Mouse (Mus musculus) limb, embryonic 15.5 days (tissue): ENCODE data around the gene Fbxo34. TPM values are rescaled to one million over a fixed set of nuclear protein-coding genes. Genes with fewer than 3 reads are reported as not detected.
"Not testable (repeated sequence)": the region's sequence is repeated elsewhere in the genome, so short reads cannot be mapped to it uniquely, and the experiment has no call there.

Experiments used
- ATAC-seq: fragments of 200-750 bp; cut with Nextera tagmentation; 2 replicates; pipeline ENCODE4 v1.8.0; 2017; ENCODE audit warnings: low read depth, moderate TSS enrichment; ENCODE audit not compliant: insufficient number of reproducible peaks, low FRiP score, low TSS enrichment
- H3K27ac ChIP-seq: fragments of 300-500 bp; sonication (generic); 2 replicates; pipeline ENCODE4 v1.5.1; 2015; ENCODE audit warnings: moderate library complexity, mild to moderate bottlenecking, inconsistent platforms
- H3K27me3 ChIP-seq: fragments of 300-500 bp; sonication (generic); 2 replicates; pipeline ENCODE4 v1.6.1; 2015; ENCODE audit warnings: inconsistent platforms
- H3K36me3 ChIP-seq: fragments of 300-500 bp; sonication (generic); 2 replicates; pipeline ENCODE4 v1.6.1; 2015; ENCODE audit warnings: inconsistent platforms
- H3K4me1 ChIP-seq: fragments of 300-500 bp; sonication (generic); 2 replicates; pipeline ENCODE4 v1.6.1; 2015; ENCODE audit warnings: inconsistent platforms
- H3K4me2 ChIP-seq: fragments of 300-500 bp; sonication (generic); 2 replicates; pipeline ENCODE4 v1.6.1; 2015; ENCODE audit warnings: mild to moderate bottlenecking, inconsistent platforms
- H3K4me3 ChIP-seq: fragments of 300-500 bp; sonication (generic); 2 replicates; pipeline ENCODE4 v1.5.1; 2015; ENCODE audit warnings: mild to moderate bottlenecking, inconsistent platforms
- H3K9ac ChIP-seq: fragments of 300-500 bp; sonication (generic); 2 replicates; pipeline ENCODE4 v1.6.1; 2015; ENCODE audit warnings: inconsistent platforms
- H3K9me3 ChIP-seq: fragments of 300-500 bp; sonication (generic); 2 replicates; pipeline ENCODE4 v1.6.1; 2016; ENCODE audit warnings: inconsistent platforms
- WGBS: fragments of 180-500 bp; shearing (Covaris S2); methylation state at CpG from one replicate; pipeline ENCODE4 v1.1.7; 2015; 5-methylcytosine and 5-hydroxymethylcytosine counted together
- polyA plus RNA-seq: library from polyadenylated mRNA; unstranded; fragments of >200 nt; fragmentation: Nextera tagmentation; extraction: Ambion mirVana; gene quantifications from 2 replicates; pipeline ENCODE4 v1.2.1, GENCODE M21; 2015

Gene Fbxo34
- polyA plus RNA-seq, 1 experiment from 2014 or later: 24.2 TPM

- Histone ChIP-seq H3K36me3 (peaks cover 69% of the 10 kb centered on the region), H3K27me3 (no peaks in the 10 kb centered on the region), H3K4me3 (no peak overlapping the region), H3K9ac (no peak overlapping the region), H3K27ac (no peak overlapping the region), H3K9me3 (no peaks in the 10 kb centered on the region; the same call in 1 of the 2 replicates), H3K4me2 (no peak overlapping the region), H3K4me1 (no peaks in the 10 kb centered on the region)
- no peak for ATAC-seq
- 89% methylated on average over 3 of the region's 3 CpGs for WGBS
These were observed 92.1 kb downstream of the Fbxo34 start for GRCm38 (mm10) chr14:47542283-47542682.

- H3K9ac ChIP-seq: no peak overlapping the region
- WGBS: 91% methylated on average over 5 of the region's 5 CpGs
- no peaks in the 10 kb centered on the region for H3K4me1 ChIP-seq
- no peaks in the 10 kb centered on the region for H3K27me3 ChIP-seq
- no peak for ATAC-seq
- H3K9me3 ChIP-seq: no peaks in the 10 kb centered on the region; the same call in 1 of the 2 replicates
- H3K36me3 ChIP-seq: peaks cover 85% of the 10 kb centered on the region
- H3K4me2 ChIP-seq: no peak overlapping the region
- H3K4me3 ChIP-seq: no peak overlapping the region
- H3K27ac ChIP-seq: no peak overlapping the region
These were observed 94.1 kb downstream of the Fbxo34 start for GRCm38 (mm10) chr14:47544286-47544685.

- no peak for ATAC-seq
- H3K9ac ChIP-seq: no peak overlapping the region
- WGBS: 90% methylated on average over 4 of the region's 4 CpGs
- no peak overlapping the region for H3K4me3 ChIP-seq
- H3K36me3 ChIP-seq: peaks cover 88% of the 10 kb centered on the region
- H3K4me2 ChIP-seq: no peak overlapping the region
- H3K9me3 ChIP-seq: no peaks in the 10 kb centered on the region; the same call in 1 of the 2 replicates
- no peaks in the 10 kb centered on the region for H3K4me1 ChIP-seq
- no peaks in the 10 kb centered on the region for H3K27me3 ChIP-seq
- H3K27ac ChIP-seq: no peak overlapping the region
These were observed 94.7 kb downstream of the Fbxo34 start for GRCm38 (mm10) chr14:47544877-47545276.

GRCm38 (mm10) chr14:47551668-47552067 lies 101.4 kb downstream of the Fbxo34 start:
- Histone ChIP-seq H3K4me3 (no peak overlapping the region), H3K4me1 (no peaks in the 10 kb centered on the region), H3K27me3 (no peaks in the 10 kb centered on the region), H3K36me3 (peaks cover 64% of the 10 kb centered on the region), H3K4me2 (no peak overlapping the region), H3K27ac (no peak overlapping the region), H3K9ac (no peak overlapping the region), H3K9me3 (no peaks in the 10 kb centered on the region; the same call in 1 of the 2 replicates)
- ATAC-seq: no peak
- WGBS: 89% methylated on average over 6 of the region's 6 CpGs

- H3K27ac ChIP-seq: no peak overlapping the region
- H3K4me1 ChIP-seq: no peaks in the 10 kb centered on the region
- WGBS: 91% methylated on average over 2 of the region's 2 CpGs
- H3K9me3 ChIP-seq: no peaks in the 10 kb centered on the region
- H3K4me2 ChIP-seq: no peak overlapping the region
- H3K4me3 ChIP-seq: no peak overlapping the region
- no peak overlapping the region for H3K9ac ChIP-seq
- H3K27me3 ChIP-seq: no peaks in the 10 kb centered on the region
- ATAC-seq: no peak
- H3K36me3 ChIP-seq: peaks cover 54% of the 10 kb centered on the region
These were observed 103.2 kb downstream of the Fbxo34 start for GRCm38 (mm10) chr14:47553380-47553779.

- Histone ChIP-seq H3K4me2 (no peak overlapping the region), H3K27ac (no peak overlapping the region), H3K9me3 (no peaks in the 10 kb centered on the region), H3K4me1 (no peaks in the 10 kb centered on the region), H3K27me3 (no peaks in the 10 kb centered on the region), H3K9ac (no peak overlapping the region), H3K4me3 (no peak overlapping the region), H3K36me3 (peaks cover 45% of the 10 kb centered on the region)
- WGBS: 90% methylated on average over 4 of the region's 4 CpGs
- ATAC-seq: no peak
These were observed 104.0 kb downstream of the Fbxo34 start for GRCm38 (mm10) chr14:47554236-47554635.

GRCm38 (mm10) chr14:47555225-47555624 lies 105.0 kb downstream of the Fbxo34 start:
- H3K9me3 ChIP-seq: no peaks in the 10 kb centered on the region
- H3K4me2 ChIP-seq: no peak overlapping the region
- peaks cover 42% of the 10 kb centered on the region for H3K36me3 ChIP-seq
- WGBS: 93% methylated on average over 5 of the region's 5 CpGs
- ATAC-seq: no peak
- no peak overlapping the region for H3K9ac ChIP-seq
- no peaks in the 10 kb centered on the region for H3K4me1 ChIP-seq
- no peaks in the 10 kb centered on the region for H3K27me3 ChIP-seq
- H3K27ac ChIP-seq: no peak overlapping the region
- H3K4me3 ChIP-seq: no peak overlapping the region

- Histone ChIP-seq H3K27me3 (no peaks in the 10 kb centered on the region), H3K9ac (no peak overlapping the region), H3K36me3 (peaks cover 26% of the 10 kb centered on the region), H3K4me1 (no peaks in the 10 kb centered on the region), H3K4me3 (no peak overlapping the region), H3K27ac (no peak overlapping the region), H3K9me3 (no peaks in the 10 kb centered on the region), H3K4me2 (no peak overlapping the region)
- WGBS: 78% methylated on average over 2 of the region's 2 CpGs
- ATAC-seq: no peak
These were observed 110.5 kb downstream of the Fbxo34 start for GRCm38 (mm10) chr14:47560714-47561113.

- peaks cover 4% of the 10 kb centered on the region for H3K4me1 ChIP-seq
- H3K27me3 ChIP-seq: no peaks in the 10 kb centered on the region
- no peak overlapping the region for H3K4me2 ChIP-seq
- H3K9ac ChIP-seq: no peak overlapping the region
- ATAC-seq: no peak
- WGBS: 87% methylated on average over 1 of the region's 1 CpGs
- H3K27ac ChIP-seq: no peak overlapping the region
- H3K9me3 ChIP-seq: no peaks in the 10 kb centered on the region
- H3K36me3 ChIP-seq: peaks cover 16% of the 10 kb centered on the region
- no peak overlapping the region for H3K4me3 ChIP-seq
These were observed 112.3 kb downstream of the Fbxo34 start for GRCm38 (mm10) chr14:47562530-47562929.

GRCm38 (mm10) chr14:47563106-47563505 lies 112.9 kb downstream of the Fbxo34 start:
- no peaks in the 10 kb centered on the region for H3K9me3 ChIP-seq
- no peak overlapping the region for H3K9ac ChIP-seq
- no peak overlapping the region for H3K4me3 ChIP-seq
- H3K27me3 ChIP-seq: no peaks in the 10 kb centered on the region
- ATAC-seq: no peak
- H3K4me1 ChIP-seq: peaks cover 4% of the 10 kb centered on the region
- H3K4me2 ChIP-seq: no peak overlapping the region
- 79% methylated on average over 4 of the region's 4 CpGs for WGBS
- peaks cover 14% of the 10 kb centered on the region for H3K36me3 ChIP-seq
- H3K27ac ChIP-seq: no peak overlapping the region

- no peak overlapping the region for H3K27ac ChIP-seq
- ATAC-seq: peak; percentile 97
These were observed 117.9 kb downstream of the Fbxo34 start for GRCm38 (mm10) chr14:47567962-47568652.

GRCm38 (mm10) chr14:47570549-47570948 lies 120.3 kb downstream of the Fbxo34 start, which contains the start of gene Atg14:
TSS of gene Atg14 (minus strand) at chr14:47570649.
- not testable (repeated sequence) for H3K4me2 ChIP-seq, H3K9ac ChIP-seq, H3K27ac ChIP-seq, ATAC-seq, H3K9me3 ChIP-seq, H3K27me3 ChIP-seq, H3K4me3 ChIP-seq, H3K4me1 ChIP-seq, H3K36me3 ChIP-seq
- WGBS: 93% methylated on average over 11 of the region's 11 CpGs

More at GRCm38 (mm10) chr14:47567962-47568652, 117.9 kb downstream of the Fbxo34 start:
- no peaks in the 10 kb centered on the region for H3K9me3 ChIP-seq
- peak overlapping the region; percentile 77 for H3K9ac ChIP-seq
- under 1% methylated on average over 46 of the region's 46 CpGs for WGBS
- H3K4me1 ChIP-seq: peaks cover 4% of the 10 kb centered on the region
- H3K27me3 ChIP-seq: no peaks in the 10 kb centered on the region
- peaks cover 4% of the 10 kb centered on the region; the same call in 1 of the 2 replicates for H3K36me3 ChIP-seq
- H3K4me3 ChIP-seq: peak overlapping the region; percentile 91
- peak overlapping the region; percentile 88 for H3K4me2 ChIP-seq
